Mouse (Mus musculus) heart, embryonic 13.5 days (tissue): ENCODE measurements around the gene Srpk1. TPM values are rescaled to one million over a fixed set of nuclear protein-coding genes. Genes with fewer than 3 reads are reported as not detected.

Source experiments
- ATAC-seq: fragments of 200-750 bp; cut with Nextera tagmentation; 2 replicates; pipeline ENCODE4 v1.8.0; 2017; ENCODE audit warnings: moderate TSS enrichment; ENCODE audit not compliant: insufficient number of reproducible peaks, low FRiP score, low TSS enrichment; ENCODE audit errors: extremely low read depth
- H3K27ac ChIP-seq: fragments of 300-500 bp; sonication (generic); replicated peaks from 2 replicates; pipeline ENCODE4 v1.5.1; 2015; ENCODE audit warnings: moderate library complexity, mild to moderate bottlenecking, inconsistent platforms
- H3K27me3 ChIP-seq: fragments of 300-500 bp; sonication (generic); replicated peaks from 2 replicates; pipeline ENCODE4 v1.6.1; 2015; ENCODE audit warnings: mild to moderate bottlenecking, inconsistent platforms
- H3K36me3 ChIP-seq: fragments of 300-500 bp; sonication (generic); 2 replicates; pipeline ENCODE4 v1.6.1; 2015; ENCODE audit warnings: mild to moderate bottlenecking, inconsistent platforms
- H3K4me1 ChIP-seq: fragments of 300-500 bp; sonication (generic); 2 replicates; pipeline ENCODE4 v1.6.1; 2015; ENCODE audit warnings: inconsistent platforms
- H3K4me2 ChIP-seq: fragments of 300-500 bp; sonication (generic); 2 replicates; pipeline ENCODE4 v1.6.1; 2015; ENCODE audit warnings: inconsistent platforms, mild to moderate bottlenecking, moderate library complexity
- H3K4me3 ChIP-seq: fragments of 300-500 bp; sonication (generic); 2 replicates; pipeline ENCODE4 v1.5.1; 2015; ENCODE audit warnings: moderate library complexity, mild to moderate bottlenecking, inconsistent platforms
- H3K9ac ChIP-seq: fragments of 300-500 bp; sonication (generic); 2 replicates; pipeline ENCODE4 v1.6.1; 2015; ENCODE audit warnings: inconsistent platforms, mild to moderate bottlenecking, moderate library complexity
- H3K9me3 ChIP-seq: fragments of 300-500 bp; sonication (generic); 2 replicates; pipeline ENCODE4 v1.6.1; 2016; ENCODE audit warnings: inconsistent platforms
- WGBS: fragments of 180-500 bp; shearing (Covaris S2); methylation state at CpG from one replicate; pipeline ENCODE4 v1.1.7; 2015; ENCODE audit warnings: mixed read lengths; 5-methylcytosine and 5-hydroxymethylcytosine counted together
- polyA plus RNA-seq: library from polyadenylated mRNA; unstranded; fragments of >200 nt; fragmentation: Nextera tagmentation; extraction: Ambion mirVana; gene quantifications from 2 replicates; pipeline ENCODE4 v1.2.1, GENCODE M21; 2015

Srpk1 gene
- polyA plus RNA-seq, 1 experiment from 2014 or later, result 43.5 TPM

DNA sequence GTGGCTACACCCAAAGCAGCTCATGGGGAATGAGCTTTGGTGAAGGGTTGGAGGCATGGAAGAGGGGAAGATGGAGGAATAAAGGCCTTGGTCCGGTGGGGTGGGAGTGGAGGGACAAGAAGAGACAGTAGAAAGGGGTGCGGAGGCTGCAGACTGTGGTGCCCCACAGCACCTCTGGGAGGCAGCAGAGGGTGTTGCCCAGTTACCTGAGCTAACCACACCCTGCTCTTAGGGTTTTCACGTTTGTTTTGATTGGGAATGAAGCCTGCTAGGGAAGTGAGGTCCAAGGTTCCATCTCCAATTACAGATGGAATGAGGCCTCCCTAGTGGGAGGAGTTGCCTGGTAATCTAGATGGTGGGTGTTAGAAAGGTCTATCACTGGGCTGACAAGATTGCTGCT is 6.6 kb upstream of the Srpk1 start:
- no peak overlapping the region for H3K27ac ChIP-seq
- H3K4me3 ChIP-seq, result no peak overlapping the region
- peaks cover 5% of the 10 kb centered on the region; the same call in 1 of the 2 replicates for H3K27me3 ChIP-seq
- ATAC-seq, result no peak
- no peak overlapping the region for H3K4me2 ChIP-seq
- no peaks in the 10 kb centered on the region for H3K4me1 ChIP-seq
- 35% methylated on average over 3 of the region's 3 CpGs for WGBS
- no peaks in the 10 kb centered on the region for H3K36me3 ChIP-seq
- no peaks in the 10 kb centered on the region for H3K9me3 ChIP-seq
- no peak overlapping the region for H3K9ac ChIP-seq

GRCm38 (mm10) chr17:28628248-28629124 is 6.0 kb upstream of the Srpk1 start:
- no peak overlapping the region for H3K27ac ChIP-seq
- no peak overlapping the region for H3K4me3 ChIP-seq
- 38% methylated on average over 10 of the region's 10 CpGs for WGBS
- H3K4me2 ChIP-seq, result no peak overlapping the region
- H3K4me1 ChIP-seq, result no peaks in the 10 kb centered on the region
- H3K9me3 ChIP-seq, result no peaks in the 10 kb centered on the region
- no peak for ATAC-seq
- no peaks in the 10 kb centered on the region for H3K36me3 ChIP-seq
- peaks cover 5% of the 10 kb centered on the region; the same call in 1 of the 2 replicates for H3K27me3 ChIP-seq
- no peak overlapping the region for H3K9ac ChIP-seq

DNA sequence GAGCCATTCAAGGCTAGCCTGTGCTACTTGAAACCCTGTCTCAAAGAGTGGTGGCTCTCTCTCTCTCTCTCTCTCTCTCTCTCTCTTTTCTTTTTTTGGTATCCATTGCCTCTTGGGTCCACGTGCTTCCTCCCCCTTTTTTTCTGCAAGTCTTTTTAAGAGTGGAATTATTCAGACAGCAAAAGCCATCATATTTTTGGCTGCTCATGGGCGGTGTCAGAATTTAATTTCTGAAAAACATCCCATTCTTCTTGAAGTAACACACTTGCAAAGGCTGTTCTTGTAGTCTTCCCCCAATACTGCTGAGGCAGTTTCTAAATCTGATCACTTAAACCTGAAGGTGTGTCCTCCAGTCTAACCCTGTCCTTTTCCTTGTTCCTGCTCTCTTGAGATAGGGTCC is 4.4 kb upstream of the Srpk1 start:
- 69% methylated on average over 2 of the region's 2 CpGs for WGBS
- H3K36me3 ChIP-seq, result no peaks in the 10 kb centered on the region
- H3K4me2 ChIP-seq, result no peak overlapping the region
- H3K9ac ChIP-seq, result no peak overlapping the region
- H3K27me3 ChIP-seq, result peaks cover 5% of the 10 kb centered on the region; the same call in 1 of the 2 replicates
- no peaks in the 10 kb centered on the region for H3K9me3 ChIP-seq
- peaks cover 3% of the 10 kb centered on the region; the same call in 1 of the 2 replicates for H3K4me1 ChIP-seq
- H3K27ac ChIP-seq, result no peak overlapping the region
- ATAC-seq, result no peak
- H3K4me3 ChIP-seq, result no peak overlapping the region

- no peak for ATAC-seq
- no peak overlapping the region for H3K4me3 ChIP-seq
- 86% methylated on average over 15 of the region's 15 CpGs for WGBS
- H3K4me2 ChIP-seq, result no peak overlapping the region
- no peak overlapping the region for H3K9ac ChIP-seq
- H3K9me3 ChIP-seq, result no peaks in the 10 kb centered on the region
- peaks cover 16% of the 10 kb centered on the region for H3K4me1 ChIP-seq
- peaks cover 5% of the 10 kb centered on the region; the same call in 1 of the 2 replicates for H3K27me3 ChIP-seq
- no peak overlapping the region for H3K27ac ChIP-seq
- peaks cover under 1% of the 10 kb centered on the region for H3K36me3 ChIP-seq
These were observed 2.8 kb upstream of the Srpk1 start for GRCm38 (mm10) chr17:28625327-28625726.

- WGBS, result 69% methylated on average over 2 of the region's 2 CpGs
- H3K4me2 ChIP-seq, result no peak overlapping the region
- peaks cover 21% of the 10 kb centered on the region for H3K4me1 ChIP-seq
- no peaks in the 10 kb centered on the region for H3K9me3 ChIP-seq
- ATAC-seq, result no peak
- H3K4me3 ChIP-seq, result no peak overlapping the region
- no peak overlapping the region for H3K27ac ChIP-seq
- peaks cover 5% of the 10 kb centered on the region; the same call in 1 of the 2 replicates for H3K27me3 ChIP-seq
- H3K9ac ChIP-seq, result no peak overlapping the region
- H3K36me3 ChIP-seq, result peaks cover 5% of the 10 kb centered on the region
These were observed 2.3 kb upstream of the Srpk1 start for GRCm38 (mm10) chr17:28624841-28625240.

- ATAC-seq, result peak; percentile 65; the same call in 1 of the 2 replicates
- whole genome bisulfite sequencing, result under 1% methylated on average over 76 of the region's 78 CpGs
These were observed 869 bp downstream of the Srpk1 start for GRCm38 (mm10) chr17:28621381-28622299.

DNA sequence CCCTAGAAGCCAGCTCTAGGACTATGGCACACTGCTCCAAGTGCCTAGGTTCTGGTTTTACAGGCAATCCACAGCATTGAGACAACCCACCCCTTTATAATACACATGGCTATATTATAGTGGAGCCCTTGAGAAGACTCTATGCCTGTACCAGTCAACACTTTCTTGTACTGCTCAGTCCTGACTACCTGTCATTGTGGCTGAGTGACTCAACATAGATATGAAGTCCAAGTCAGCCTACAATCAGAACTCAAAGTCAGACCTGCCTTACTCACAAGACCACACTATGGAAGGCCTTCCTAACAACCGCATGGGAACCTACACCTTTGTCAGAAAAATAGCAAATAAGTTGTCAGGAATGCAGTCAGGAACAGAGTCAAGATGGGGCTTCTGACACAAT is 3.7 kb downstream of the Srpk1 start:
- no peaks in the 10 kb centered on the region for H3K27me3 ChIP-seq
- H3K4me3 ChIP-seq, result no peak overlapping the region
- 88% methylated on average over 1 of the region's 1 CpGs for WGBS
- no peak overlapping the region for H3K27ac ChIP-seq
- no peak overlapping the region for H3K9ac ChIP-seq
- H3K4me1 ChIP-seq, result peaks cover 35% of the 10 kb centered on the region
- ATAC-seq, result no peak
- no peak overlapping the region for H3K4me2 ChIP-seq
- H3K36me3 ChIP-seq, result peaks cover 46% of the 10 kb centered on the region
- H3K9me3 ChIP-seq, result no peaks in the 10 kb centered on the region

More at GRCm38 (mm10) chr17:28621381-28622299, 869 bp downstream of the Srpk1 start:
- H3K27ac ChIP-seq, result peak overlapping the region; percentile 87
- no peaks in the 10 kb centered on the region for H3K9me3 ChIP-seq
- peaks cover 29% of the 10 kb centered on the region for H3K36me3 ChIP-seq
- 0 out of 2 replicates have a peak, but pooled peaks cover 2% of the 10 kb centered on the region for H3K27me3 ChIP-seq
- peak overlapping the region; percentile 98 for H3K9ac ChIP-seq
- peak overlapping the region; percentile 99 for H3K4me3 ChIP-seq
- peak overlapping the region; percentile 97 for H3K4me2 ChIP-seq
- peaks cover 35% of the 10 kb centered on the region for H3K4me1 ChIP-seq

GRCm38 (mm10) chr17:28618124-28618523 is 4.4 kb downstream of the Srpk1 start:
- Histone ChIP-seq H3K4me3 (no peak overlapping the region), H3K27ac (no peak overlapping the region), H3K27me3 (no peaks in the 10 kb centered on the region), H3K4me1 (peaks cover 35% of the 10 kb centered on the region), H3K9me3 (no peaks in the 10 kb centered on the region), H3K4me2 (no peak overlapping the region), H3K36me3 (peaks cover 46% of the 10 kb centered on the region), H3K9ac (no peak overlapping the region)
- ATAC-seq, result no peak
- WGBS, result 68% methylated on average over 7 of the region's 7 CpGs

DNA sequence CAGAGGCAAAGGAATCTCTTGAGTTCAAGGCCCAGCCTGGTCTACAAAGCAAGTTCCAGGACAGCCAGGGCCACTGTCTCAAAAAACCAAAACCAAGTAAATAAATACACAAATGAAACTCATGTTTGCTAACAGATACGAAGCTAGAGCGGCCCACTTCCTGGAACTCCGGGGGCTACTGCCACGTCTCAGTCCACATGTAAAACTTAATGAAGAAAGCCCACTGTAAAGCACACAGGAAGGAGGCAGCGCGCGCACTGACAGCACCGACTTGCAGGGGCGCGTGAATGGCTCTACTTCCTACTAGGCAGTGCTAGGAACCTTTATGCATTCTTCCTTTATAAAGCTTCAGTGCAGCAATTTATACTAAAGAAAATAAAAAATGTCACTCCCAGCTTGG is 4.9 kb downstream of the Srpk1 start:
- H3K36me3 ChIP-seq, result peaks cover 46% of the 10 kb centered on the region
- H3K9me3 ChIP-seq, result no peaks in the 10 kb centered on the region
- no peak overlapping the region for H3K27ac ChIP-seq
- no peak overlapping the region for H3K9ac ChIP-seq
- WGBS, result 75% methylated on average over 10 of the region's 10 CpGs
- H3K4me1 ChIP-seq, result peaks cover 35% of the 10 kb centered on the region
- no peak overlapping the region for H3K4me3 ChIP-seq
- no peak for ATAC-seq
- no peaks in the 10 kb centered on the region for H3K27me3 ChIP-seq
- no peak overlapping the region for H3K4me2 ChIP-seq

DNA sequence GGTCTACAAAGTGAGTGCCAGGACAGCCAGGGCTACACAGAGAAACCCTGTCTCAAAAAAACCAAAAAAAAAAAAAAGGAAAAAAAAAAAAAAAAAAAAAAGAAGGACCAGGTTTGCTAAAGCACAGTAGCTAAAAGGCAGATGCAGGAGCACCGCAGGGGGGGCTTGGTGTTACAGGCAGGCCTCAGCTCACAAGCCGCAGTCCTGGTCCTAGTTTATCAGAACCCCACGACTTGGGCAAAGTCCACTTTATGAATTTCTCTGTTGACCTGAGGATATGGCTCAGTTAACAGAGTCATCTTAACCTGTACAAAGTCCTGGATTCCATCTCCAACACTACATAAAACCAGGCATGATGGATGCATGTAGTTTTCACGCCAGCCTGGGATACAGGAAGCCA is 7.2 kb downstream of the Srpk1 start:
- Histone ChIP-seq H3K4me1 (peaks cover 22% of the 10 kb centered on the region), H3K36me3 (peaks cover 45% of the 10 kb centered on the region), H3K9me3 (no peaks in the 10 kb centered on the region), H3K9ac (no peak overlapping the region), H3K4me2 (no peak overlapping the region), H3K4me3 (no peak overlapping the region), H3K27me3 (no peaks in the 10 kb centered on the region), H3K27ac (no peak overlapping the region)
- no peak for ATAC-seq
- WGBS, result 93% methylated on average over 4 of the region's 4 CpGs

DNA sequence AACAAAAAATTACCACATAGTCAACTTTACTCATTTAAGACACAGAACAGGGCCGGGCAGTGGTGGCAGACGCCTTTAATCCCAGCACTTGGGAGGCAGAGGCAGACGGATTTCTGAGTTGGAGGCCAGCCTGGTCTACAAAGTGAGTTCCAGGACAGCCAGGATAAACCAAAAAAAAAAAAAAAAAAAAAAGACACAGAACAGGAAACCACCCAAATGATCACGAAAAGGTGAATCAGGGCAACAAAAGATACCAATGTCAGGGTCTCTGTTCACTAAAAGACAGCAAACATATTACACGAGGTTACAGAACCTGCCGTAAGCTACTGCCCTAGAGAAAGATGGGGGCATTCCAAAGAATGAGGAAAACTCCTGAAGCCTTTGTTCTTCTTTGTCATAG is 9.4 kb downstream of the Srpk1 start:
- Histone ChIP-seq H3K9ac (no peak overlapping the region), H3K27me3 (no peaks in the 10 kb centered on the region), H3K36me3 (peaks cover 29% of the 10 kb centered on the region), H3K4me1 (peaks cover 9% of the 10 kb centered on the region; the same call in 1 of the 2 replicates), H3K4me3 (no peak overlapping the region), H3K9me3 (no peaks in the 10 kb centered on the region), H3K4me2 (no peak overlapping the region), H3K27ac (no peak overlapping the region)
- no peak for ATAC-seq
- 80% methylated on average over 6 of the region's 6 CpGs for WGBS
